Comparison of ENCODE assay signal across 25 mouse cellular contexts in the genomic region with DNA sequence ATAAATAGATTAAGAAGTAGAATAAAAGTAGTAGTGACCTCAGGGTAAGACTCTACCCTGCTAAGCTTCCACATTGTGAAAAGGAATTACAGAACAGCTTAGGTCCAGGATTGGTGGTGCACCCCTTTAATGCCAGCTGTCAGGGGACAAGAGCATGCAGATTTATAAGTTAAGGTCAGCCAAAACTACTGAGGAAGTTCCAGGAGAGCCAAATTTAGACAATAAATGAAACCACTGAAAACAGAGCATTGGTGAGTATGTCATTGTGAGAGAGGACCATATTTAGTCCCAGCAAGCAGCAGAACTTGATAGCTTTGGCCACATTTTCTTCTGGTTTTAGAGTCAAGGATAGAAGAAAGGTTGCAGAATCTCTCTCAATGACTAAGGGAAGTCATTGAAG. TPM values are rescaled to one million over a fixed set of nuclear protein-coding genes. Genes with fewer than 3 reads are reported as not detected.
"Had no signal": no experiment of that assay in that cellular context is flagged by ENCODE, and none has a peak within 500 bp of the region (broad histone marks: within the 10 kb centered on the region; RNA-seq: fewer than 3 reads in every experiment).

No protein-coding gene starts in this region.

- H3K4me2 ChIP-seq: embryonic facial prominence, embryonic 12.5 days; embryonic facial prominence, embryonic 13.5 days; embryonic facial prominence, embryonic 15.5 days; forebrain, embryonic 12.5 days; forebrain, embryonic 13.5 days; forebrain, embryonic 15.5 days had no signal

- H3K27me3 ChIP-seq: embryonic facial prominence, embryonic 12.5 days; embryonic facial prominence, embryonic 13.5 days; embryonic facial prominence, embryonic 15.5 days; forebrain, embryonic 12.5 days; forebrain, embryonic 13.5 days; forebrain, embryonic 15.5 days had no signal

- DNase-seq: cerebellum, adult 9-10 months; cerebellum, adult 9-11 months; cerebellum, postnatal 10 days; cerebellum, postnatal 14 days; cerebellum, postnatal 25 days; cerebellum, postnatal 36 days; embryo, embryonic 11 days; forebrain, postnatal 0 days; gastrocnemius, adult 2 months; gastrocnemius, postnatal 10 days; gastrocnemius, postnatal 14 days; gastrocnemius, postnatal 25 days; gastrocnemius, postnatal 36 days; heart, adult 11 months; heart, adult 2 months had no signal

- H3K4me3 ChIP-seq: embryonic facial prominence, embryonic 10.5 days; embryonic facial prominence, embryonic 12.5 days; embryonic facial prominence, embryonic 13.5 days; embryonic facial prominence, embryonic 15.5 days; erythroblast, embryonic 14.5 days; forebrain, embryonic 10.5 days; forebrain, embryonic 12.5 days; forebrain, embryonic 13.5 days; forebrain, embryonic 15.5 days; gastrocnemius, adult 2 months; heart, adult 2 months; heart, embryonic 10.5 days had no signal

- H3K9me3 ChIP-seq: embryonic facial prominence, embryonic 10.5 days; embryonic facial prominence, embryonic 12.5 days; embryonic facial prominence, embryonic 13.5 days; embryonic facial prominence, embryonic 15.5 days; forebrain, embryonic 10.5 days; forebrain, embryonic 12.5 days; forebrain, embryonic 13.5 days; forebrain, embryonic 15.5 days; heart, embryonic 10.5 days had no signal

- H3K4me1 ChIP-seq: embryonic facial prominence, embryonic 12.5 days; embryonic facial prominence, embryonic 13.5 days; embryonic facial prominence, embryonic 15.5 days; forebrain, embryonic 12.5 days; forebrain, embryonic 15.5 days; heart, embryonic 10.5 days had no signal

- H3K36me3 ChIP-seq: embryonic facial prominence, embryonic 10.5 days; embryonic facial prominence, embryonic 12.5 days; embryonic facial prominence, embryonic 13.5 days; embryonic facial prominence, embryonic 15.5 days; forebrain, embryonic 10.5 days; forebrain, embryonic 12.5 days; forebrain, embryonic 15.5 days; heart, embryonic 10.5 days had no signal

- H3K27ac ChIP-seq: embryonic facial prominence, embryonic 10.5 days; embryonic facial prominence, embryonic 12.5 days; embryonic facial prominence, embryonic 13.5 days; embryonic facial prominence, embryonic 15.5 days; forebrain, embryonic 10.5 days; forebrain, embryonic 12.5 days; forebrain, embryonic 13.5 days; forebrain, embryonic 15.5 days; gastrocnemius, adult 2 months; heart, adult 2 months; heart, embryonic 10.5 days had no signal

- H3K9ac ChIP-seq: embryonic facial prominence, embryonic 12.5 days; embryonic facial prominence, embryonic 13.5 days; embryonic facial prominence, embryonic 15.5 days; forebrain, embryonic 12.5 days; forebrain, embryonic 13.5 days; forebrain, embryonic 15.5 days; forebrain, postnatal 0 days had no signal

RNA-seq across cellular contexts. Expression of a gene that starts 8.3 kb away (rescaled TPM):
- polyA plus RNA-seq: erythroblast, embryonic 14.5 days had no signal
